Mouse (Mus musculus) urinary bladder, adult 2 months (tissue): Measurements from ENCODE around the gene Golm1. TPM values are rescaled to one million over a fixed set of nuclear protein-coding genes. Genes with fewer than 3 reads are reported as not detected.

Experiments
- DNase-seq: peaks from one replicate; pipeline ENCODE4 v3.0.0; 2022; ENCODE audit warnings: low spot score
- polyA plus RNA-seq: library from polyadenylated mRNA; depleted of rRNA; stranded (reverse); fragments of >200 nt; gene quantifications from 2 replicates; pipeline ENCODE4 v1.2.3, GENCODE M21; 2012

Gene Golm1
- polyA plus RNA-seq, 1 experiment, result 8.8 TPM

DNA sequence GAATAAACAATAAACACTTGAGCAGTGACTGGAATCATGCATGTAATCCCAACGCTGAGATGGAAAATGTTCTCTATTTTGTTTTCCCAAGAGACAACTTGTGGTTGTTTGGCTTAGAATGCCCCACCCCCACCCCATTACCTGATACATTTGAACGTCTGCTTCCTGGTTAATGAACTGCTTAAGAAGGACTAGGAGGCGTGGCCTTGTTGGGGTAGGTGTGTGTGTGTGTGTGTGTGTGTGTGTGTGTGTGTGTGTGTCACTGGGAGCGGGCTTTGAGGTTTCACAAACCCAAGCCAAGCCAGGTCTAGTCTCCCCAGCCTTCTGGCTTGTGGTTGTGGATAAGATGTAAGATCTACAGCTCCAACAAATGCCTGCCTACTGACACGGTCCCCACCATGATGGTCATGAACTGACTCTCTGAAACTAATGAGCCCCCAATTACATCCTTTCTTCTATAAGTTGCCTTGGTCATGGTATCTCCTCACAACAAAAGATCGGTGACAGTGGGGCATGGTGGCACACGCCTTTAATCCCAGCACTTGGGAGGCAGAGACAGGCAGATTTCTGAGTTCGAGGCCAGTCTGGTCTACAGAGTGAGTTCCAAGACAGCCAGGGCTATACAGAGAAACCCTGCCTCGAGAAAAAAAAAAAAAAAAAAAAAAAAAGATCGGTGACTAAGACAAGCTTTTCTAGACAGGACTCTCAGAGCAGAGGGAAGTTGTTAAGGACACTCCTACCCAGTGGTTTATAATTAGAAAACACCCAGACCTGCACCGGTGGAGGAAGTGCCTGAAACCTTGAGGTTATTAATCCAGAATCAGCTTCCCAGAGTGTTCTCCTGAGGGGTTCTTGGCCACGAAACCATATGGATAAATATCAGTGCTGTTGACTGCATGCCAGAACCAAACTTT lies 962 bp upstream of the Golm1 start:
- DNase-seq, result no peak

GRCm38 (mm10) chr13:59674761-59675150 lies 855 bp downstream of the Golm1 start:
- DNase-seq, result no peak

- no peak for DNase-seq
These were observed 1.4 kb downstream of the Golm1 start for GRCm38 (mm10) chr13:59674215-59674614.

DNA sequence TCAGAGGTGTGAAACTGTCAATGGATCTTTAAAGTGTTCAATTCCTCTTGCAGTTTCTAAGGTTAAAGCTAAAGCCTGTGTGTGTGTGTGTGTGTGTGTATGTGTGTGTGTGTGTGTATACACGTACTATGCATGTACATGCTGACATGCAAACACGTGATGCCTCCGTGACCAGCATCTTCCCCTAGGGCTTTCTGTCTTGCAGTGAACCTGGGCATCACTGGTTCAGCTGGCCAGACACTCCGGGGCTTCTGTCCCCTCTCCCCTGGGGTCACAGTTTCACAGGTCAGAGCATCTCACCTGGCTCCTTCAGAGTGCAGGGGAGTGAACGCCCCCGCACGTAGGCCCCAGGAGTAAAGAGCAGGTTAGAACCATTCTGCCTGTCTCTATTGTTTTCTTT lies 2.0 kb downstream of the Golm1 start:
- no peak for DNase-seq

DNA sequence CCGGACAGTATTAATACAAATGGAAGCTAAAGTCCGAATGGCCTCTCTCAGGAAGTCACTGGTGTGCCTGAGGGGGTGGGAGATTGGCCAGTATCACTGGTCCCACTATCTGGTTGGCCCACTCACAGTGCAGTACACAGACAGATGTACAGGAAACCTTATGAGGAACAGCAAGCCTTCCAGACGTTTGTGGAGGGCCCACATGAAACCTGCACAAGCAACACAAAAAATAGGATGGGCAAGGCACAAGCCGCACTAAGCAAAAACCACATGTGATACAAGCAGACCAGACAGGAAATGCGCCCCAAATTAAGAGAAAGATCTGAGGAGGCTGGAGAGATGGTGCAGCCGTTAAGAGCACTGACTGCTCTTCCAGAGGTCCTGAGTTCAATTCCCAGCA lies 3.4 kb downstream of the Golm1 start:
- no peak for DNase-seq

- no peak for DNase-seq
These were observed 4.1 kb downstream of the Golm1 start for GRCm38 (mm10) chr13:59671521-59671920.

- DNase-seq, result no peak
These were observed 5.7 kb downstream of the Golm1 start for GRCm38 (mm10) chr13:59669946-59670345.

DNA sequence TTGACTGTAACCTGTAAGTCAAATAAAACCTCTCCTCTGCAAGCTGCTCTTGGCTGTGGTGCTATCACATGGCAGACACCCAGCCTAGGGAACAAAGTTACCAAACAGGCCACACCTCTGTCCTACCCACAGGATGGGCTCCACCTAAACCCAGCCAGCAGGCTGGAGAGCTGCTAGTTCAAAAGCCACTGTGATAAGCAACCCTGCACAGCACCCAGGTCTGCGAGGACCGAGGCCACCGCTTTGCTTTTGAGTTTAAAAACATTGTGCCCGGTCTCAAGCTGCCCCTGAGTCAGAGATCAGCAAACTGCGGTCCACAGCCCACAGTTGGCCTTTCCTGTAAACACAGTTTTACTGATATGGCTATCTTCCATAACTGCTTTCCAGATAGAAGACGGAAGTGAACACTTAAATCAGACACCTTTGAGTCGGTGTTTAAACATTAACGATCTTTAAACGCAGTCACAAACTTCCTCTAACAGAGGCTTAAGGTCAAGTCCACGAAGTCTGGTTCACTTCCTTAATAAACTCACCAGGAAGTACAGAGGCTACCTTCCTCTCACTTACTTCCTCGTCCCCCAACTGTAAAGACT lies 7.0 kb downstream of the Golm1 start:
- peak; percentile 36 for DNase-seq

DNA sequence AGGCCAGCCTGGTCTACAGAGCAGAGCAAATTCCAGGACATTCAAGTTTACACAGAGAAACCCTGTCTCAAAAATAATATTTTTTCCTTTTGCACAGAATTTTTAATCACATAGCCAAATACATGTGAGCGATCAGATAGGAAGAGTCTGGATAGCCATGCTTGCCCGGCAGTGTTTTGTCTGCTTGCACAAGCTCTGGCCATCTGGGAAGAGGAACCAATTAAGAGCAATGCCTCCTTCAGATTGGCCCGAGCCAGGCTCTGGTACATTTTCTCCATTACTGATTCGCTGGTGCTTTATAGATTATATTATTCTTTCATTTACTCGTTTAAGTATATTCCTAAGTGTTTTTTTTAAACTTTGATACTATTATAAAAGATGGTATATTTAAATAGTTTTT lies 7.8 kb downstream of the Golm1 start:
- no peak for DNase-seq

- no peak for DNase-seq
These were observed 11.5 kb downstream of the Golm1 start for GRCm38 (mm10) chr13:59663939-59664712.

GRCm38 (mm10) chr13:59661966-59662365 lies 13.6 kb downstream of the Golm1 start:
- no peak for DNase-seq

- DNase-seq, result no peak
These were observed 14.2 kb downstream of the Golm1 start for GRCm38 (mm10) chr13:59661387-59661786.

GRCm38 (mm10) chr13:59660371-59660770 lies 15.2 kb downstream of the Golm1 start:
- no peak for DNase-seq

- no peak for DNase-seq
These were observed 17.8 kb downstream of the Golm1 start for GRCm38 (mm10) chr13:59657781-59658180.

- DNase-seq, result no peak
These were observed 18.6 kb downstream of the Golm1 start for GRCm38 (mm10) chr13:59656975-59657388.

- DNase-seq, result no peak
These were observed 19.2 kb downstream of the Golm1 start for GRCm38 (mm10) chr13:59656316-59656832.

GRCm38 (mm10) chr13:59655718-59656315 lies 19.8 kb downstream of the Golm1 start:
- no peak for DNase-seq

DNA sequence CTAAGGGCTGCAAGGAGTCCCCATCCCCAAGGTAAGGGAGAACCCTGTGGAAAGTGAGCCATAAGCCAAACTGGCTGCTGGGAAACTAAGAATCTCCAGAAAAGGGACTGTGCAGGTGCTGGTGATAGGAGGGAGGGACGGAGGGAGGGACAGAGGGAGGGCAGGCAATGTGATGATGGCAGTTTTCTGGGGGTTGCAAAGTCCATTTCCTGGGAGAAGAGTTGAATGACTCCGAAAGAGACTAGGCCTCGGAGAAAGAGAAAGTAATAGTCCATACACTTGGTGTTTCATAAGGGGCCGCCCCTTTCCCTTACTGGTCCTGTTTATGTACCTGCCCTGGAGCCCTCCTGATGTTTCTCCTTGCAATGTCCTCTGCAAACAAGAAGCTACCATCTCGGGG lies 21.1 kb downstream of the Golm1 start:
- no peak for DNase-seq

- DNase-seq, result no peak
These were observed 22.5 kb downstream of the Golm1 start for GRCm38 (mm10) chr13:59653136-59653535.

GRCm38 (mm10) chr13:59652651-59653050 lies 23.0 kb downstream of the Golm1 start:
- no peak for DNase-seq

- no peak for DNase-seq
These were observed 25.8 kb downstream of the Golm1 start for GRCm38 (mm10) chr13:59649781-59650180.

- no peak for DNase-seq
These were observed 27.0 kb downstream of the Golm1 start for GRCm38 (mm10) chr13:59648598-59648997.
